In genomic region chr8:90496658-90497163, GRCm38 (mm10) we compare ENCODE assay signal across 8 mouse cellular contexts.
DNase-seq lines count a peak whose midpoint lies in the region; ATAC-seq lines count a peak whose summit lies in the region.

No protein-coding gene starts in this region.

- no peaks in the 10 kb centered on the region for H3K36me3 ChIP-seq in heart, embryonic 11.5 days (ENCODE audit: control insufficient read depth, insufficient read depth, low read length)
- H3K36me3 ChIP-seq in embryonic facial prominence, embryonic 15.5 days: no peaks in the 10 kb centered on the region
- no peaks in the 10 kb centered on the region for H3K36me3 ChIP-seq in intestine, embryonic 16.5 days (ENCODE audit: control insufficient read depth, insufficient read depth, low read length)

- H3K4me3 ChIP-seq in heart, embryonic 11.5 days (ENCODE audit: low read depth, low read length): peak overlapping the region; percentile 8; the same call in 1 of the 2 replicates
- peak overlapping the region; percentile 22 for H3K4me3 ChIP-seq in embryonic facial prominence, embryonic 15.5 days (replicated peaks)
- no peak overlapping the region for H3K4me3 ChIP-seq in intestine, embryonic 16.5 days (ENCODE audit: low read length)

- peak overlapping the region; percentile 47; the same call in 1 of the 2 replicates for H3K9ac ChIP-seq in heart, embryonic 11.5 days (ENCODE audit: low read depth, low read length)
- no peak overlapping the region for H3K9ac ChIP-seq in embryonic facial prominence, embryonic 15.5 days
- 0 out of 2 replicates have a peak overlapping the region, but pooled peaks have one; percentile 30 for H3K9ac ChIP-seq in intestine, embryonic 16.5 days (ENCODE audit: low read depth, low read length)

- H3K4me1 ChIP-seq in heart, embryonic 11.5 days (ENCODE audit: control insufficient read depth, insufficient read depth, low read length): 0 out of 2 replicates have a peak, but pooled peaks cover 2% of the 10 kb centered on the region
- H3K4me1 ChIP-seq in embryonic facial prominence, embryonic 15.5 days: peaks cover 12% of the 10 kb centered on the region
- no peaks in the 10 kb centered on the region for H3K4me1 ChIP-seq in intestine, embryonic 16.5 days (ENCODE audit: control insufficient read depth, insufficient read depth, low read length)

- H3K9me3 ChIP-seq in heart, embryonic 11.5 days (replicated peaks; ENCODE audit: control insufficient read depth, low read length): no peaks in the 10 kb centered on the region; the same call in 1 of the 2 replicates
- no peaks in the 10 kb centered on the region for H3K9me3 ChIP-seq in embryonic facial prominence, embryonic 15.5 days (replicated peaks)
- no peaks in the 10 kb centered on the region for H3K9me3 ChIP-seq in intestine, embryonic 16.5 days (ENCODE audit: control insufficient read depth, low read length)

- DNase-seq in heart, adult 8-10 months (ENCODE audit: low spot score): no peak
- DNase-seq in Muller cell, postnatal 12 days (ENCODE audit: inconsistent ontology term): peak; percentile 79
- peak; percentile 73 for DNase-seq in neural tube, embryonic 10.5 days (ENCODE audit: extremely low spot score, low spot score)
- DNase-seq in thymus, postnatal 10 days (ENCODE audit: low spot score in 2 of 2): no peak
- DNase-seq in B cell, adult 2 months: no peak

- no peaks in the 10 kb centered on the region for H3K27me3 ChIP-seq in heart, embryonic 11.5 days (ENCODE audit: control insufficient read depth, insufficient read depth, low read length)
- no peaks in the 10 kb centered on the region for H3K27me3 ChIP-seq in embryonic facial prominence, embryonic 15.5 days
- no peaks in the 10 kb centered on the region for H3K27me3 ChIP-seq in intestine, embryonic 16.5 days (replicated peaks; ENCODE audit: control insufficient read depth, insufficient read depth, low read length)

- H3K27ac ChIP-seq in heart, embryonic 11.5 days (ENCODE audit: low read depth, low read length): no peak overlapping the region
- H3K27ac ChIP-seq in embryonic facial prominence, embryonic 15.5 days (replicated peaks): no peak overlapping the region
- H3K27ac ChIP-seq in intestine, embryonic 16.5 days (ENCODE audit: low read length): no peak overlapping the region

- WGBS in heart, embryonic 11.5 days (ENCODE audit: insufficient replicate concordance): 7% methylated on average over 13 of the region's 13 CpGs
- 4% methylated on average over 13 of the region's 13 CpGs for WGBS in embryonic facial prominence, embryonic 15.5 days
- 8% methylated on average over 13 of the region's 13 CpGs for WGBS in intestine, embryonic 16.5 days

- H3K4me2 ChIP-seq in heart, embryonic 11.5 days: peak overlapping the region; percentile 56
- H3K4me2 ChIP-seq in embryonic facial prominence, embryonic 15.5 days (replicated peaks): peak overlapping the region; percentile 43
- peak overlapping the region; percentile 46 for H3K4me2 ChIP-seq in intestine, embryonic 16.5 days (ENCODE audit: low read depth, low read length)

- no peak; the same call in 1 of the 2 replicates for ATAC-seq in heart, embryonic 11.5 days (replicated peaks; ENCODE audit: insufficient number of reproducible peaks, low FRiP score, low TSS enrichment)
- ATAC-seq in embryonic facial prominence, embryonic 15.5 days (ENCODE audit: insufficient number of reproducible peaks, low FRiP score, low TSS enrichment, low read depth): no peak; the same call in 1 of the 2 replicates
- ATAC-seq in intestine, embryonic 16.5 days: no peak

Comparison
In these comparisons a context has a peak if more than half of its experiments do, and no peak if none do; other contexts are left out.
1. DNase-seq: peak in Muller cell, postnatal 12 days (single experiment) and neural tube, embryonic 10.5 days (single experiment); none in heart, adult 8-10 months (single experiment), thymus, postnatal 10 days (0 of 2) and B cell, adult 2 months (0 of 2).
2. Peak in every context shown above with its lines, with median percentiles within 50 percentile points of each other: H3K4me2 ChIP-seq.